Mouse (Mus musculus): ENCODE data around the gene Fgl2. TPM values are rescaled to one million over a fixed set of nuclear protein-coding genes. Genes with fewer than 3 reads are reported as not detected.
A peak's percentile ranks its signal among the peaks of the same experiment; 100 is the strongest.

Fgl2 gene
- total RNA-seq, 2 experiments from 2014 or later, result 1.6 to 1.8 TPM

GRCm38 (mm10) chr5:21382678-21383077, 10.2 kb downstream of the Fgl2 start:
- ATAC-seq (replicated peaks; ENCODE audit: low FRiP score, low TSS enrichment, poor library complexity, severe bottlenecking), result no peak

GRCm38 (mm10) chr5:21383392-21384251, 11.2 kb downstream of the Fgl2 start:
- ATAC-seq (replicated peaks; ENCODE audit: low FRiP score, low TSS enrichment, poor library complexity, severe bottlenecking), result no peak

- no peak for ATAC-seq (replicated peaks; ENCODE audit: low FRiP score, low TSS enrichment, poor library complexity, severe bottlenecking)
Measured at GRCm38 (mm10) chr5:21384252-21384960, 12.0 kb downstream of the Fgl2 start.

- ATAC-seq (replicated peaks; ENCODE audit: low FRiP score, low TSS enrichment, poor library complexity, severe bottlenecking), result peak; percentile 77; the same call in 1 of the 2 replicates
Measured at GRCm38 (mm10) chr5:21384976-21385375, 12.5 kb downstream of the Fgl2 start.

GRCm38 (mm10) chr5:21386432-21386831, 14.0 kb downstream of the Fgl2 start:
- ATAC-seq (replicated peaks; ENCODE audit: low FRiP score, low TSS enrichment, poor library complexity, severe bottlenecking), result no peak

GRCm38 (mm10) chr5:21387340-21387739, 14.9 kb downstream of the Fgl2 start:
- no peak for ATAC-seq (replicated peaks; ENCODE audit: low FRiP score, low TSS enrichment, poor library complexity, severe bottlenecking)

GRCm38 (mm10) chr5:21388855-21389254, 16.4 kb downstream of the Fgl2 start:
- no peak for ATAC-seq (replicated peaks; ENCODE audit: low FRiP score, low TSS enrichment, poor library complexity, severe bottlenecking)

- ATAC-seq (replicated peaks; ENCODE audit: low FRiP score, low TSS enrichment, poor library complexity, severe bottlenecking), result no peak
Measured at GRCm38 (mm10) chr5:21391616-21392384, 19.4 kb downstream of the Fgl2 start.

GRCm38 (mm10) chr5:21394562-21394961, 22.1 kb downstream of the Fgl2 start:
- no peak for ATAC-seq (replicated peaks; ENCODE audit: low FRiP score, low TSS enrichment, poor library complexity, severe bottlenecking)

- ATAC-seq (replicated peaks; ENCODE audit: low FRiP score, low TSS enrichment, poor library complexity, severe bottlenecking), result peak; percentile 96
Measured at GRCm38 (mm10) chr5:21395205-21395840, 22.9 kb downstream of the Fgl2 start.

GRCm38 (mm10) chr5:21411261-21411666, 38.8 kb downstream of the Fgl2 start:
- peak; percentile 83 for ATAC-seq (replicated peaks; ENCODE audit: low FRiP score, low TSS enrichment, poor library complexity, severe bottlenecking)

- ATAC-seq (replicated peaks; ENCODE audit: low FRiP score, low TSS enrichment, poor library complexity, severe bottlenecking), result no peak
Measured at GRCm38 (mm10) chr5:21412056-21412455, 39.6 kb downstream of the Fgl2 start.

GRCm38 (mm10) chr5:21413322-21413721, 40.9 kb downstream of the Fgl2 start:
- no peak for ATAC-seq (replicated peaks; ENCODE audit: low FRiP score, low TSS enrichment, poor library complexity, severe bottlenecking)

GRCm38 (mm10) chr5:21414116-21414820, 41.8 kb downstream of the Fgl2 start:
- no peak for ATAC-seq (replicated peaks; ENCODE audit: low FRiP score, low TSS enrichment, poor library complexity, severe bottlenecking)

GRCm38 (mm10) chr5:21418613-21419012, 46.2 kb downstream of the Fgl2 start:
- ATAC-seq (replicated peaks; ENCODE audit: low FRiP score, low TSS enrichment, poor library complexity, severe bottlenecking), result no peak

- no peak for ATAC-seq (replicated peaks; ENCODE audit: low FRiP score, low TSS enrichment, poor library complexity, severe bottlenecking)
Measured at GRCm38 (mm10) chr5:21420609-21421008, 48.2 kb downstream of the Fgl2 start.

GRCm38 (mm10) chr5:21424614-21425602, 52.5 kb downstream of the Fgl2 start, which contains the start of the genes Ccdc146 and Fam185a:
Gene Ccdc146 (minus strand): TSS chr5:21424677.
Gene Fam185a (plus strand): TSS chr5:21424958.
- peak; percentile 99 for ATAC-seq (replicated peaks; ENCODE audit: low FRiP score, low TSS enrichment, poor library complexity, severe bottlenecking)

- no peak for ATAC-seq (replicated peaks; ENCODE audit: low FRiP score, low TSS enrichment, poor library complexity, severe bottlenecking)
Measured at GRCm38 (mm10) chr5:21426666-21427065, 54.2 kb downstream of the Fgl2 start.

Data from megakaryocyte-erythroid progenitor cell, adult 5-6 weeks (primary cell).